Mouse (Mus musculus) adrenal gland, adult 2 months (tissue): ENCODE results near the gene Platr25. TPM values are rescaled to one million over a fixed set of nuclear protein-coding genes. Genes with fewer than 3 reads are reported as not detected.
"Not testable (repeated sequence)": the region's sequence is repeated elsewhere in the genome, so short reads cannot be mapped to it uniquely, and the experiment has no call there.

ENCODE experiments used
- DNase-seq: peaks from one replicate; pipeline ENCODE4 v3.0.0; 2021
- long read RNA-seq: library from polyadenylated mRNA; stranded (forward); transcript quantifications from one replicate; pipeline ENCODE4 v2.0.0, GENCODE M21; 2021
- microRNA-seq, 2 experiments: library from miRNA; unstranded; fragments of <30 nt; microRNA quantifications; one replicate each; pipeline ENCODE4 v1.2.0; 2021
- polyA plus RNA-seq: library from polyadenylated mRNA; depleted of rRNA; stranded (reverse); fragments of >200 nt; gene quantifications from 2 replicates; pipeline ENCODE4 v1.2.3, GENCODE M21; 2012; rRNA removed
- total RNA-seq, 2 experiments: library from RNA; stranded (reverse); gene quantifications; 2 replicates each; pipeline ENCODE4 v1.2.3; 2021

Gene Platr25
- total RNA-seq (1 to 10 TPM; 3.1 to 5.4 TPM), polyA plus RNA-seq (0.12 and 0.24 TPM in 2 replicates)
- long read RNA-seq = 0 reads

DNA sequence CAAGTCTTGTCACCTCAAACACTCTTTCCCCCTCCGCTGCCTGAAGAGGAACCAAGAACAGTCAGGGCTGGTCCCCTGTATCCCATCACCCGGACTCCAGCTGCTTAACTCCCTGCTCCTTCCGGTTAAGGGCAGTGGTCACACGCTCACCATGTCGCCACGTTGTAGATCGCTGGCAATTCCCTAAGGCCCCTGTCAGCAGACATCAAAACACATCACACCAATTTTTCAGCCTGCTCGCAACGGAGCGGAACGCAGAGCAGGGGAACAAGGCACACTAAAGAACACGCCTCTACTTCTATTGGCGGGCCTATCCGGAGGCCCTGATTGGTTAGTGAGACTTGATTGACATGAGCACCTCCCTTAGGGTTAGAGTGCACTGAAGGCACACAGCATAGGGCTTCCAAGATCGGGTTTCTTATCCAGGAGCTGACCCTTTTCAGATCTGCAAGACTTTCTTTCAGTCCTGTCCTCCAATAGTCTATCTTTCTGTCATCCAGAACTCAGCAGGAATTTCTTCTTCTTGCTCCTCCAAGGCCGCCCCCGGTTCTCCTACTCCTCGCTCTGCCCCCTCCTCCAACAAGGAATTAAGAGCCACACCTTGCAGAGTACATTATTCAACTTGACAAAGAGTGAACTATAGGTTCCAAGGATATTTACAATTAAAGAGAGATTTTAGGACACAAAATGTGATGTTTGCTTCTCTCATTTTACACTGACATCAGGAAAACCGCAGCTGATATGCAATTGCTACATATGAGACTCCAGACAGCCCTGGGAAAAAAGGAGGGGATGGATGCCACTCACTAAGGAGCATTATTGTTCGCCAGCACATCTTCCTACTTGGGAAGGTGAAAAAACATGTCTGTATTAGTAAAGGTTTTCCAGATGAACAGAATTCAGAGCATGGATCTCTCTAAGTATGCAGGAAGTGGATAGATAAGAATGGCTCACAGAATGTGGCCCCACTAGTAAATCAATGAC is at the start of gene Platr25:
Gene Platr25 (minus strand): TSS at position 278 of the 984 bp plus-strand sequence.
- peak; percentile 76 for DNase-seq

- DNase-seq = not testable (repeated sequence)
Observed at GRCm38 (mm10) chr13:62807981-62808380, 47.5 kb upstream of the Platr25 start.

DNA sequence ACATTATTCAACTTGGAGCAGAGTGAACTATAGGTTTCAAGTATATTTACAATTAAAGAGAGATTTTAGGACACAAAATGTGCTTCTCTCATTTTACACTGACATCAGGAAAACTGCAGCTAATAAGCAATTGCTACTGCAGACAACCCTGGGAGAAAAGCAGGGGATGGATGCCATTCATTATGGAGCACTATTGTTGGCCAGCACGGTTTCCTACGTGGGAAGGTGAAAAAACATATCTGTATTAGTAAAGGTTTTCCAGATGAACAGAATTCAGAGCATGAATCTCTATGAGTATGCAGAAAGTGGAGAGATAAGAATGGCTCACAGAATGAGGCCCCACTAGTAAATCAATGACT is 25.6 kb upstream of the Platr25 start:
- not testable (repeated sequence) for DNase-seq

GRCm38 (mm10) chr13:62785199-62786134 is 25.0 kb upstream of the Platr25 start, which contains the start of gene Gm5141:
Gene Gm5141, minus strand, starts transcription at chr13:62785808.
- DNase-seq = peak; percentile 61

DNA sequence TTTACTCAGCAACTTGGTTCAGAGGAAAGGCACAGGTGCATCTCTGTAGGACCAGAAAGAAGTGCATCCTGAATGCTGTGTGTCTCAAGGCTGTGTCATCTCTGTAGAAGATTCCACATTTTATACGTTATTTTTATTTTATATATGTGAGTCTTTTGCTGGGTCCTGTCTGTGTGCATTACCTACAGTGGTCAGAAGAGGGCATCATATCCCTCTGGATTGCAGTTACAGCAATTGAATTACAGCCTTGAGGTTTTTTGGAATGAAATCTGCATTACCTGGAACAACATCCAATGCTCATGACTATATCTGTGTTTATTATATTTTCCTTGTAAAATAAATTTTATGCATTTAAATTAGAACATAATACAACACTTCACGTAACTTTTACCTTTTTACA is 3.3 kb upstream of the Platr25 start:
- peak; percentile 6 for DNase-seq

DNA sequence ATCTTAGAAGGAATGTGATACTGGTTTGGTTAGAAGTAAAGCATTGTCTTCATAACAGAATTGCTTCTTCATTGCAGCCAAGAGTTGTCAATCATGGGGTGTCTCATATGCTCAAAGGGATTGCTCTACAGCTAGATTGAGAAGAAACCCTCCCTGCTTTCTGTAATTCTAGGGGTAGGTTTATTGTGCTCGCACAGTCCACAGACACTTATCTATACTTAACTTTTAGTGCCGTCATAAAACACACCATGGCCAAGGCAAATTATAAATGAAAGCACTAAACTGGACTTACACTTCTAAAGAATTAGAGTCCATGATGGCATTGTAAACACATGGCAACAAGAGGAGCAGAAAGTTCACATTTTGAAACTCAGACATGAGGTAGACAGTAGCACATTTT is 27.2 kb downstream of the Platr25 start:
- DNase-seq = no peak

GRCm38 (mm10) chr13:62712611-62713010 is 47.9 kb downstream of the Platr25 start:
- not testable (repeated sequence) for DNase-seq

- DNase-seq = not testable (repeated sequence)
Observed at GRCm38 (mm10) chr13:62685287-62685648, 75.2 kb downstream of the Platr25 start.

- DNase-seq = peak; percentile 49
Observed at GRCm38 (mm10) chr13:62684608-62685286, 75.8 kb downstream of the Platr25 start.

- no peak for DNase-seq
Observed at GRCm38 (mm10) chr13:62653369-62653743, 107.2 kb downstream of the Platr25 start.

- DNase-seq = peak; percentile 84
Observed at GRCm38 (mm10) chr13:62652681-62653368, 107.7 kb downstream of the Platr25 start.

GRCm38 (mm10) chr13:62627071-62627470 is 133.4 kb downstream of the Platr25 start:
- not testable (repeated sequence) for DNase-seq

DNA sequence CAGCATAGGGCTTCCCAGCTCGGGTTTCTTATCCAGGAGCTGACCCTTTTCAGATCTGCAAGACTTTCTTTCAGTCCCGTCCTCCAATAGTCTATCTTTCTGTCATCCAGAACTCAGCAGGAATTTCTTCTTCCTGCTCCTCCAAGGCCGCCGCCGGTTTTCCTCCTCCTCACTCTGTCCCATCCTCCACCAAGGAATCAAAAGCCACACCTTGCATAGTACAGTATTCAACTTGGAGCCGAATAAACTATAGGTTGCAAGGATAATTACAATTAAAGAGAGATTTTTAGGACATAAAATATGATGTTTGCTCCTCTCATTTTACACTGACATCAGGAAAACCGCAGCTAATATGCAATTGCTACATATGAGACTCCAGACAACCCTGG is 136.2 kb downstream of the Platr25 start:
- not testable (repeated sequence) for DNase-seq

DNA sequence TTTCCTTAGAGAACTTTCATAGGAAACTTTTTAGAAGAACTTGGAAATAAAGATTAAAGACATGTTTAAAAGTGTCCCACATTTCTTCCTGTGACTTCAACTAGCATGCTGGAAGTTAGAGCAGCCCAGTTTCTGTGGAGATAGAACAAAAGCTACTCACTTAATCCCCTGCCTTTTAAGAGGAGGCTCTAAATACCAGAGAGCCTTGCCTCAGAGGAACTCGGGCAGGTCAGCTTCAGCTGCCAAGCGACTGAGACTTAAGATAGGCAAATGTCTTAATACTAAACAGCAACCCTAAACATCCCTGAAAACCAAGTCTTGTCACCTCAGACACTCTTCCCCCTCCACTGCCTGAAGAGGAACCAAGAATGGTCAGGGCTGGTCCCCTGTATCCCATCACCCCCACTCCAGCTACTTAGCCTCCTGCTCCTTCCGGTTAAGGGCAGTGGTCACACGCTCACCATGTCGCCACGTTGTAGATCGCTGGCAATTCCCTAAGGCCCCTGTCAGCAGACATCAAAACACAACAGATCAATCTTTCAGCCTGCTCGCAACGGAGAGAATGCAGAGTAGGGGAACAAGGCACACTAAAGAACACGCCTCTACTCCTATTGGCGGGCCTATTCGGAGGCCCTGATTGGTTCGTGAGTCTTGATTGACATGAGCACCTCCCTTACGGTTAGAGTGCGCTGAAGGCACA is 136.8 kb downstream of the Platr25 start, which contains the start of gene 6720489N17Rik:
Gene 6720489N17Rik (minus strand): TSS at position 606 of the 700 bp plus-strand sequence.
- DNase-seq = peak; percentile 87

Small RNA genes within 50 kb of the gene (microRNA-seq; reads per million reads assigned to microRNA genes)
- gene Gm24020 (0 reads per million in 2 experiments), gene Gm24588 (0 reads per million in 2 experiments), gene Mir713 (0 to 0.41 reads per million in 2 experiments)

Other genes starting within 250 kb of the Platr25 start
- gene Zfp935, start 202.2 kb downstream of the Platr25 start, total RNA-seq = not detected
- not detected in 2 replicates for gene Zfp935, start 202.2 kb downstream of the Platr25 start, polyA plus RNA-seq
- 1 to 10 TPM; 4.4 to 4.7 TPM for gene Zfp934, start 189.5 kb downstream of the Platr25 start, total RNA-seq
- 0.07 and 0.28 TPM in 2 replicates for gene Zfp934, start 189.5 kb downstream of the Platr25 start, polyA plus RNA-seq
- 1 to 10 TPM in 1 of 2 experiments, under 1 TPM in 1; 0.92 to 1.0 TPM for gene 6720489N17Rik, start 136.5 kb downstream of the Platr25 start, total RNA-seq
- 0.94 TPM in 1 of 2 replicates, not detected in the other for gene 6720489N17Rik, start 136.5 kb downstream of the Platr25 start, polyA plus RNA-seq
- 1 to 10 TPM; 1.1 to 1.4 TPM for gene Gm5141, start 25.1 kb upstream of the Platr25 start, total RNA-seq
- gene Gm5141, start 25.1 kb upstream of the Platr25 start, polyA plus RNA-seq = 0.02 TPM in 1 of 2 replicates, not detected in the other
- gene Fbp2, start 97.7 kb upstream of the Platr25 start, total RNA-seq = 1 to 10 TPM; 2.5 to 2.8 TPM
- 0.28 and 0.49 TPM in 2 replicates for gene Fbp2, start 97.7 kb upstream of the Platr25 start, polyA plus RNA-seq
- gene Fbp1, start 127.6 kb upstream of the Platr25 start, total RNA-seq = 1 to 10 TPM in 1 of 2 experiments, under 1 TPM in 1; 0.83 to 3.8 TPM
- gene Fbp1, start 127.6 kb upstream of the Platr25 start, polyA plus RNA-seq = 0.27 and 0.86 TPM in 2 replicates
- gene 2010111I01Rik, start 204.2 kb upstream of the Platr25 start, total RNA-seq = 10 to 100 TPM; 62.1 to 99.2 TPM
- 39.4 and 39.9 TPM in 2 replicates for gene 2010111I01Rik, start 204.2 kb upstream of the Platr25 start, polyA plus RNA-seq